Mouse (Mus musculus) midbrain, embryonic 14.5 days (tissue): ENCODE data around the gene Gnl1. TPM values are rescaled to one million over a fixed set of nuclear protein-coding genes. Genes with fewer than 3 reads are reported as not detected.
A peak's percentile ranks its signal among the peaks of the same experiment; 100 is the strongest.

Source experiments
- ATAC-seq: fragments of 200-750 bp; cut with Nextera tagmentation; 2 replicates; pipeline ENCODE4 v1.8.0; 2017; ENCODE audit warnings: moderate number of reproducible peaks, moderate library complexity; ENCODE audit not compliant: low FRiP score, low TSS enrichment
- DNase-seq: peaks from one replicate; pipeline ENCODE4 v3.0.0-alpha.2; 2015
- H3K27ac ChIP-seq: fragments of 300-500 bp; sonication (generic); replicated peaks from 2 replicates; pipeline ENCODE4 v1.5.1; 2014; ENCODE audit warnings: mild to moderate bottlenecking, low read depth, low read length, moderate library complexity
- H3K27me3 ChIP-seq: fragments of 300-500 bp; sonication (generic); 2 replicates; pipeline ENCODE4 v1.6.1; 2014; ENCODE audit warnings: low read length, control low read depth, mixed read lengths; ENCODE audit not compliant: control insufficient read depth, insufficient read depth
- H3K36me3 ChIP-seq: fragments of 300-500 bp; sonication (generic); 2 replicates; pipeline ENCODE4 v1.6.1; 2014; ENCODE audit warnings: low read length, control low read depth; ENCODE audit not compliant: control insufficient read depth, insufficient read depth
- H3K4me1 ChIP-seq: fragments of 300-500 bp; sonication (generic); 2 replicates; pipeline ENCODE4 v1.6.1; 2014; ENCODE audit warnings: mild to moderate bottlenecking, antibody characterized with exemption, low read length, control low read depth; ENCODE audit not compliant: control insufficient read depth, insufficient read depth
- H3K4me2 ChIP-seq: fragments of 300-500 bp; sonication (generic); 2 replicates; pipeline ENCODE4 v1.6.1; 2014; ENCODE audit warnings: mild to moderate bottlenecking, low read length, moderate library complexity
- H3K4me3 ChIP-seq: fragments of 300-500 bp; sonication (generic); replicated peaks from 2 replicates; pipeline ENCODE4 v1.5.1; 2014; ENCODE audit warnings: low read depth, low read length
- H3K9ac ChIP-seq: fragments of 300-500 bp; sonication (generic); replicated peaks from 2 replicates; pipeline ENCODE4 v1.6.1; 2014; ENCODE audit warnings: mild to moderate bottlenecking, low read length, moderate library complexity
- H3K9me3 ChIP-seq: fragments of 300-500 bp; sonication (generic); 2 replicates; pipeline ENCODE4 v1.6.1; 2016; ENCODE audit warnings: low read length, control low read depth, mixed read lengths; ENCODE audit not compliant: control insufficient read depth
- WGBS: fragments of 180-500 bp; shearing (Covaris S2); extraction: QIAGEN DNeasy Blood & Tissue Kit; methylation state at CpG from one replicate; pipeline ENCODE4 v1.1.7; 2014; 5-methylcytosine and 5-hydroxymethylcytosine counted together
- polyA plus RNA-seq: library from polyadenylated mRNA; unstranded; fragments of >200 nt; fragmentation: Nextera tagmentation; extraction: Ambion mirVana; gene quantifications from 2 replicates; pipeline ENCODE4 v1.2.1, GENCODE M21; 2014

The Gnl1 gene
- polyA plus RNA-seq, 1 experiment from 2014 or later: 42.4 TPM

DNA sequence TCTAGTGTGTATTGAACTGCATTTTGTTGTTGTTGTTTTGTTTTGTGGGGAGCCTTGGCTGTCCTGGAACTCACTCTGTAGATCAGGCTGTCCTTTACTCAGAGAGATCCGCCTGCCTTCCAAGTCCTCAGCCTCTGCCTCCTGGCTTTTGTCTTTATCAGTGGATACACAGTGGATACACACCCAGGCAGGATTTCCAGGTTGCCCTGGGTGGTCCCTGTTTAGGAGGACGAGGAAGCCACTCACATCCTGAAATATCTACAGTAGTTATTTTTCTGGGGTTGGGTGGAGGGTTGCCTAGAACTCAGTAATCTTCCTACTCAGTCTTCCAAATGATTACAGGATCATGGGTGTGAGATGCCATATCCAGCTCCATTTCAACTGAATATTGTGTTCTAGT lies 39.3 kb downstream of the Gnl1 start:
- ATAC-seq (no peak), DNase-seq (no peak)
- Histone ChIP-seq H3K4me1 (no peaks in the 10 kb centered on the region), H3K9me3 (no peaks in the 10 kb centered on the region), H3K36me3 (peaks cover 15% of the 10 kb centered on the region), H3K4me2 (no peak overlapping the region), H3K9ac (no peak overlapping the region), H3K4me3 (no peak overlapping the region), H3K27me3 (no peaks in the 10 kb centered on the region), H3K27ac (no peak overlapping the region)
- 73% methylated on average over 2 of the region's 2 CpGs for WGBS

DNA sequence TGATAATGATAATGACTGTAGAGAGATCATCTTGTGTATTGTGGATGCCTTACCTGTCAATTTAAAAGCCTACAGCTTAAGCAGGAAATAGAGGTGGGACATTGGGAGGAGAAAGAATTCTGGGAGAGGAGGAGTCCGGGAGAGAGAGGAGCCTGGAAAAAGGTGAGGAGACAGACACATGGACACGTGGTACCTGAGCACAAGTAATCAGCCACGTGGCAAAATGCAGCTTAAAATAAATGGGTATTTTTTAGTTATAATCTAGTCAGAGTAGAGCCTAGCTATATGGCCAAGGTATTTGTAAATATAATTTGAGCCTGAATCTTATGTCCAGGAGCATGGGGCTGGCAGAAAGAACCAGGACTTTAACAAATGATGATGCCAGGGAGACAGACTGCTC lies 39.9 kb downstream of the Gnl1 start:
- WGBS: 71% methylated on average over 3 of the region's 3 CpGs
- H3K9me3 ChIP-seq: no peaks in the 10 kb centered on the region
- no peak for ATAC-seq

DNA sequence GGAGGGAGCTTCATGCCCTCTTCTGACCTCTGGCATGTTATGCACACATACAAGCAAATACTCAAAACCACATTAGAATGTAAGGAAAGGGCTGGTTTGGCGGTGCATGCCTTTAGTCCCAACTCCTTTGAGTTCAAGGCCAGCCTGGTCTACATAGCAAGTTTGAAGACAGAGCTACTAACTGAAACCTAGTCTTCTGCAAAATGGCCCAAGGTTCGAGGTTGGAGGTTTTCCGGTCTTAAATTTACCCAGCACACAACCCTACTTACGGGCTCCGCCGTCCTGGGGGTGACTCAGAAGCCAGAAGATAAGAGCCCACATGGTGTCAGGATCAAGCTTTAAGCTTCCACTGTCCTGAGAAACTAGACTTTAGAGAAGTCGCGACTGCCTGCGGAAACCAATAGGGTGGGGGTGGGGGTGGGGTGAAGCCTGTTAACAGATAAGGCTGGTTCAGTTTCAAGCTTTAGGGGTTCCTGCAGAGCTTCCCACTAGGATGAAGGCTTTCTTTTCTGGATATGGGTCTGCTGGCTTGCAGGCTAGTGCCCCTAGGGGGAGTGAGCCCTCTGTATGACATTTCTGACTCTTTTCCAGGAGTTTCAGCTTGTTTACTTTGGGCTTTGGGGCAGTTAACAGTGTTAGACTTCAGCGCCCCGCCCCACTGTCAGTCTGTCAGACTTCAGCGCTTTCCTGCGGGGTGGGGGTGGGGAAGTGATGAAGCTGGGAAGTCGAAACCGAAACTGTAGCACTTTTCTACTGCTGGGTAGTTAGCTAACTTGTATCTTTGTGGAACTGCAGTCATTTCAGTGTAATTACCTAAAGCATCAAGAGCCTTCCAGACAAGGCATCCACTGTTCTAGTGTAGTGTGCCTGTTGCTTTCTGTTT lies 40.8 kb downstream of the Gnl1 start, which contains the start of gene H2-T24:
Gene H2-T24, minus strand, starts transcription at position 370 of the 883 bp plus-strand sequence.
- peak; percentile 32 for DNase-seq
- H3K4me2 ChIP-seq: peak within 1 kb of the TSS; percentile 1; the same call in 1 of the 2 replicates

More for the DNA sequence above, 39.9 kb downstream of the Gnl1 start:
- Histone ChIP-seq H3K27ac (no peak overlapping the region), H3K36me3 (peaks cover 10% of the 10 kb centered on the region), H3K9ac (no peak overlapping the region), H3K4me2 (no peak overlapping the region), H3K27me3 (no peaks in the 10 kb centered on the region), H3K4me1 (no peaks in the 10 kb centered on the region), H3K4me3 (no peak overlapping the region)
- no peak for DNase-seq

DNA sequence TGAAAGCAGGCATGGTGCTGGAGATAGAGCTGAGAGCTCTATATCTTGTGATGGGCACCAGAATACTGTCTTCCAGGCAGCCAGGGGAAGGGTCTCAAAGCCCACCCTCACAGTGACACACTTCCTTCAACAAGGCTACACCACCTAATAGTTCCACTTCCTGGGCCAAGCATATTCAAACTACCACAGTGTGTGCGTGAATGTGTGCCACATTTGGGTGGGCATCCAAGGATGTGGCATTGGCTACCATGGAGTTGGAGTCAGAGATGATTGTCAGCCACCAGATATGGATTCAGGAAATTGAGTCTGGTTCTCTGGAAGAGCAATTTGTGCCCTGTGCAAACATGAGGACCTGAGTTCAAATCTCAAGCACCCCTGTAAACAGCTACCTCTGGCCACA lies 41.7 kb downstream of the Gnl1 start:
- H3K4me2 ChIP-seq: no peak overlapping the region
- no peak for ATAC-seq
- no peaks in the 10 kb centered on the region for H3K9me3 ChIP-seq
- H3K4me1 ChIP-seq: 0 out of 2 replicates have a peak, but pooled peaks cover 4% of the 10 kb centered on the region
- no peak overlapping the region for H3K9ac ChIP-seq
- H3K4me3 ChIP-seq: no peak overlapping the region
- no peak for DNase-seq
- WGBS: 97% methylated on average over 1 of the region's 1 CpGs
- no peaks in the 10 kb centered on the region for H3K36me3 ChIP-seq
- H3K27ac ChIP-seq: no peak overlapping the region
- no peaks in the 10 kb centered on the region for H3K27me3 ChIP-seq

More for the DNA sequence above, 40.8 kb downstream of the Gnl1 start, which contains the start of gene H2-T24:
- peaks cover under 1% of the 10 kb centered on the region; the same call in 1 of the 2 replicates for H3K36me3 ChIP-seq
- no peaks in the 10 kb centered on the region for H3K4me1 ChIP-seq
- H3K27ac ChIP-seq: no peak within 1 kb of the TSS
- H3K4me3 ChIP-seq: no peak within 1 kb of the TSS
- no peaks in the 10 kb centered on the region for H3K9me3 ChIP-seq
- no peak for ATAC-seq
- WGBS: 44% methylated on average over 15 of the region's 15 CpGs
- H3K9ac ChIP-seq: no peak within 1 kb of the TSS
- H3K27me3 ChIP-seq: no peaks in the 10 kb centered on the region

DNA sequence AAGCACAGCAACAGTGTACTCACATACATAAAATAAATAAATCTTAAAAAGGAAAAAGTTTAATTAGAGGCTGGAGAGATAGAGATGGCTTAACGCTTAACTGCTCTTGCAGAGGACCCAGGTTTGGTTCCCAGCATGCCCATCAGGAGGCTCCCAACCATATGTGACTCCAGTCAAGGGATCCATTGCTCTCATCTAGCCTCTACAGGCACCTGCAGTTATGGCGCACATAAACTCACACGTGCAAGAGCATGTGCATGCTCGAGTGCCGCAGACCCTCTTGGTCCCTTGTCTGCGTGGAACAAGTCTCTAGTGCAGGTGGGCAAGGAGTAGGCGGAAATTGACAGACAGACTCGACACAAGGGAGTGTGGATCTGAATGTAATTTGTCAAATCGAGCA lies 42.4 kb downstream of the Gnl1 start:
- H3K9ac ChIP-seq: no peak overlapping the region
- no peak for ATAC-seq
- no peaks in the 10 kb centered on the region for H3K9me3 ChIP-seq
- H3K27ac ChIP-seq: no peak overlapping the region
- no peaks in the 10 kb centered on the region for H3K27me3 ChIP-seq
- H3K4me3 ChIP-seq: no peak overlapping the region
- WGBS: 95% methylated on average over 9 of the region's 9 CpGs
- H3K36me3 ChIP-seq: no peaks in the 10 kb centered on the region
- DNase-seq: no peak
- H3K4me1 ChIP-seq: 0 out of 2 replicates have a peak, but pooled peaks cover 4% of the 10 kb centered on the region
- no peak overlapping the region for H3K4me2 ChIP-seq

DNA sequence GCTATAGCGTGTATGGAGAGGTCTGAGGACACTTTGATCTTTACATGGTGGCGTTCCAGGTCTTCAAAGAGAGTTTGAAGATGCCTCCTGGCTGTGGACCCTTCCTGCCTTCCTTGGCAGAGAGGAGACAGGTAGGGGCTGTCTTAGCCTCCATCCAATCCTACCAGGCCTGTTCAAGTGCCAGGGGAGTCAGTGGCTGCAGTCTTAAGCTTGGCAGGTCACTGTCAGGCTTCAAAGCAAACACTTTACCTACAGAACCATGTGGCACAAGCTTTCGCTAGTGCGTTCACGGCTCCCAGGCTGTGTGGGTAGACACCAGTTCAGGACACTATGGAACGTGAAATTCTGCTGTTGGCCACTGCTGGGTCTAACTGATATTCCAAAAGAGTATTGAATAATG lies 43.3 kb downstream of the Gnl1 start:
- DNase-seq (no peak), ATAC-seq (no peak)
- H3K4me2 ChIP-seq: no peak overlapping the region
- no peaks in the 10 kb centered on the region for H3K36me3 ChIP-seq
- no peak overlapping the region for H3K9ac ChIP-seq
- H3K27ac ChIP-seq: no peak overlapping the region
- no peaks in the 10 kb centered on the region for H3K9me3 ChIP-seq
- H3K4me1 ChIP-seq: 0 out of 2 replicates have a peak, but pooled peaks cover 4% of the 10 kb centered on the region
- H3K27me3 ChIP-seq: no peaks in the 10 kb centered on the region
- 94% methylated on average over 6 of the region's 6 CpGs for WGBS
- H3K4me3 ChIP-seq: no peak overlapping the region

DNA sequence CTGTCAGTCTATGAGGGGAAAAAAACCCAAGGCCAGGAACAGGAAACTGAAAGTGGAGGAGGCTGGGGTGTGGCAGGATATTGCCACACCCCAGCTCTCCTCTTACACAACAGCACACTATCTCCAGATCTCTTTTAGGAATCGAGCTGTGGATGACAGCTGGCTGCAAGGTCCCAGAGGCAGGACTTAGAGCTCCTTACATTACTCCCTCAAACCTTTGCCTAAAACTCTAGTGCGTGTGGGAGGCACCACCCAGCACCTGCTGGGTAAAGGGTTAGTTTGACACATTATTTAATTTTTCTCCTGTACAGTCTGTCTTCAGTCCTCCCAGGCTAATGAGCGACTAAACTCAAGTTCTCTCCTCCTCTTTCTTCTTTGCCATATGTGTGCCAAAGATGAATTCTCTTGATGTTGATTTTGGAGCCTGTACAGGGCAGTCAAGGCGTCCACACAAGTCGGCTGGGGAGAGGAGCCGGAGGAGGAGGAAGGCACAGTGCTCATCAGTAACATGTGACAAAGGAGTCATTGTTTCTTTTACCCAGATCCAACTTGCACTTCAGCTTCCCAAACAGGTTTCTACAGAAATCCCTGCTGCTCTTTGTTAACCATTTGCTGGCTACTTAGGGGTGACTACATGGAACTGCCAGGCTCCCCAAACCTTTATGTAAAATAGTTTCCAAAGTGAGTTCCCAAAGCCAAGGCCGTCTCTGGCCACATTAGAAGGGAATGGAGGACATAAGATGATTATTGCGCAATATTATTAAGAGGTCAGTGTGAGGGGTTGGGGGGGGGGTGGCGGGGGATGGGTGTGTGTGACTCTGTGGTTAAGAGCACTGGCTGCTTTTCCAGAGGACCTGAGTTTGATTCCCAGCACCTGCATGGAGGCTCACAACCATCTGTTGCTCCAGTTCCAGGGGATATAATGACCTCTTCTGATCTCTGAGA lies 44.3 kb downstream of the Gnl1 start:
- 76% methylated on average over 9 of the region's 9 CpGs for WGBS
- no peak overlapping the region for H3K4me3 ChIP-seq
- H3K4me2 ChIP-seq: no peak overlapping the region
- no peak for ATAC-seq
- H3K9ac ChIP-seq: no peak overlapping the region
- H3K27ac ChIP-seq: no peak overlapping the region
- DNase-seq: no peak
- no peaks in the 10 kb centered on the region for H3K36me3 ChIP-seq
- H3K27me3 ChIP-seq: no peaks in the 10 kb centered on the region
- H3K9me3 ChIP-seq: no peaks in the 10 kb centered on the region
- H3K4me1 ChIP-seq: 0 out of 2 replicates have a peak, but pooled peaks cover 4% of the 10 kb centered on the region

DNA sequence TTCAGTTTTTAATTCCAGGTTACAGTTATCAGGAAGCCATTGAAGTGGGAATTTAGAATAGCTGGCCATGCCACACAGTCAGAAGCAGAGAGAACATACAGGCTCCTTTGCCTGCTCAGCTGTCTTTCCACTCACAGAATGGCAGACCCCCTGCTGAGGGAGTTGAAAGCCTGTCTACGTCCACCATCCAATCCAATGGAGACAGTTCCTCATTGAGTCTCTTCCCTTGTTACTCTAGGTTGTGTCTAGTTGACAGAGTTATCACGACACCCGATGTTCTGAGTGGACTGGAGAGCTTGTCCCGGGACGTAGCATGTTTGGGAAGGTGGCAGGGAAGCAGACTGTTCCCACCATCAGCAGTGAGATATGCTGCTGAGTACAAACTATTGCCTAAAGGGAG lies 45.5 kb downstream of the Gnl1 start:
- DNase-seq (no peak), ATAC-seq (no peak)
- no peaks in the 10 kb centered on the region for H3K9me3 ChIP-seq
- 0 out of 2 replicates have a peak, but pooled peaks cover 4% of the 10 kb centered on the region for H3K4me1 ChIP-seq
- H3K4me3 ChIP-seq: no peak overlapping the region
- H3K27me3 ChIP-seq: no peaks in the 10 kb centered on the region
- H3K9ac ChIP-seq: no peak overlapping the region
- no peak overlapping the region for H3K4me2 ChIP-seq
- no peak overlapping the region for H3K27ac ChIP-seq
- H3K36me3 ChIP-seq: no peaks in the 10 kb centered on the region
- WGBS: 53% methylated on average over 5 of the region's 5 CpGs
